Mouse (Mus musculus) neural tube, embryonic 13.5 days (tissue): ENCODE measurements around the gene Dnajb2. TPM values are rescaled to one million over a fixed set of nuclear protein-coding genes. Genes with fewer than 3 reads are reported as not detected.
A peak's percentile ranks its signal among the peaks of the same experiment; 100 is the strongest.

Experiments
- ATAC-seq: fragments of 200-750 bp; cut with Nextera tagmentation; 2 replicates; pipeline ENCODE4 v1.8.0; 2017; ENCODE audit warnings: low read depth, mild to moderate bottlenecking, moderate TSS enrichment, moderate library complexity
- H3K27ac ChIP-seq: fragments of 300-500 bp; sonication (generic); replicated peaks from 2 replicates; pipeline ENCODE4 v1.5.1; 2015; ENCODE audit warnings: moderate library complexity, mild to moderate bottlenecking, inconsistent platforms
- H3K27me3 ChIP-seq: fragments of 300-500 bp; sonication (generic); 2 replicates; pipeline ENCODE4 v1.6.1; 2015; ENCODE audit warnings: mild to moderate bottlenecking, inconsistent platforms
- H3K36me3 ChIP-seq: fragments of 300-500 bp; sonication (generic); 2 replicates; pipeline ENCODE4 v1.6.1; 2015; ENCODE audit warnings: mild to moderate bottlenecking, inconsistent platforms
- H3K4me1 ChIP-seq: fragments of 300-500 bp; sonication (generic); replicated peaks from 2 replicates; pipeline ENCODE4 v1.6.1; 2015; ENCODE audit warnings: inconsistent platforms
- H3K4me2 ChIP-seq: fragments of 300-500 bp; sonication (generic); 2 replicates; pipeline ENCODE4 v1.6.1; 2015; ENCODE audit warnings: inconsistent platforms, mild to moderate bottlenecking, moderate library complexity
- H3K4me3 ChIP-seq: fragments of 300-500 bp; sonication (generic); 2 replicates; pipeline ENCODE4 v1.5.1; 2015; ENCODE audit warnings: mild to moderate bottlenecking, inconsistent platforms
- H3K9ac ChIP-seq: fragments of 300-500 bp; sonication (generic); 2 replicates; pipeline ENCODE4 v1.6.1; 2015; ENCODE audit warnings: moderate library complexity, mild to moderate bottlenecking, inconsistent platforms
- H3K9me3 ChIP-seq: fragments of 300-500 bp; sonication (generic); 2 replicates; pipeline ENCODE4 v1.6.1; 2016; ENCODE audit warnings: inconsistent platforms
- WGBS: fragments of 180-500 bp; shearing (Covaris S2); methylation state at CpG from one replicate; pipeline ENCODE4 v1.1.7; 2015; 5-methylcytosine and 5-hydroxymethylcytosine counted together
- polyA plus RNA-seq: library from polyadenylated mRNA; unstranded; fragments of >200 nt; fragmentation: Nextera tagmentation; extraction: Ambion mirVana; gene quantifications from 2 replicates; pipeline ENCODE4 v1.2.1, GENCODE M21; 2015

The Dnajb2 gene
- polyA plus RNA-seq, 1 experiment from 2014 or later, result 68.2 TPM

DNA sequence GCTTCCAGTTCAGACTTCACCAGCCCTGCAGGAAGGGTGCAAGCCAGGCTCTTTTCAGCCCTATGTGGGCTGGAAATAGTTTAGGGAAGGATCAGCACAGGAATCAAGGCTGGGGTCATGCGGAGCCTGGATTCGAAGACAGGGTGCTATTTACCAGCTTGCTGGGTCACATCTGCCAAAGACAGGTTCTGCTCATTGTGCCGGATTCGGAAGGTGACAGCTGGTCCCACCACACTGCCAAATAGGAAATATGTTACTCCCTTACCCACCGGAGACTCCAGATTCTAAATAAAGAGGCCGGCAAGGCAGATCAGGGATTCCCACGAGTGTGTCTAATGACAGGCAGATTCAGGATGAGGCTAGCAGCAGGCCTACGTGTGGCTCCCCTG is 18.4 kb downstream of the Dnajb2 start:
- Histone ChIP-seq H3K9ac (no peak overlapping the region), H3K4me1 (peaks cover 18% of the 10 kb centered on the region), H3K27me3 (peaks cover 13% of the 10 kb centered on the region), H3K4me2 (no peak overlapping the region), H3K9me3 (no peaks in the 10 kb centered on the region), H3K4me3 (no peak overlapping the region), H3K36me3 (no peaks in the 10 kb centered on the region), H3K27ac (peak overlapping the region; percentile 46; the same call in 1 of the 2 replicates)
- ATAC-seq, result no peak
- WGBS, result 46% methylated on average over 8 of the region's 8 CpGs

GRCm38 (mm10) chr1:75255516-75256046 is 19.4 kb downstream of the Dnajb2 start:
- Histone ChIP-seq H3K36me3 (no peaks in the 10 kb centered on the region), H3K9me3 (no peaks in the 10 kb centered on the region), H3K27me3 (peaks cover 22% of the 10 kb centered on the region), H3K4me3 (no peak overlapping the region), H3K4me1 (peaks cover 17% of the 10 kb centered on the region), H3K4me2 (no peak overlapping the region), H3K9ac (no peak overlapping the region), H3K27ac (no peak overlapping the region)
- no peak for ATAC-seq
- 69% methylated on average over 10 of the region's 10 CpGs for WGBS

DNA sequence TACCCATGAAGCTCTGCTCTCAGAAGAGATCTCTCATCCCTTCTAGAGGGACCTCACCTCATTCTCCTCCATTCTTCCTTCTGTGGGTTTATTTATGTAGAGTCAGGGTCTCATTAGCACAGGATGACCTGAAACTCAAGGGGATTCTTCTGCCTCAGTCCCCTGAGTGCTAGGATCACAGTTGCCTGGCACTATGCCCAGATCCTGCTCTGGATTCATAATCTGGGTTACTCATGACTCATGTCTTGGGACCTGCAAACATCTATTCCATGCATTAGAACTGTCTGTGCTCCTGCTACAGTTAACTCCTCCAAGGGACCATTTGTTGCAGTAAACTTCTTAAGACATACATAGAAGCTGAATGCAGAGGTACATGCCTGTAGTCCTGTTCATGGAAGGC is 25.1 kb downstream of the Dnajb2 start:
- Histone ChIP-seq H3K4me1 (peaks cover 20% of the 10 kb centered on the region), H3K9ac (no peak overlapping the region), H3K27ac (no peak overlapping the region), H3K36me3 (no peaks in the 10 kb centered on the region), H3K27me3 (peaks cover 70% of the 10 kb centered on the region), H3K4me3 (no peak overlapping the region), H3K4me2 (no peak overlapping the region), H3K9me3 (no peaks in the 10 kb centered on the region)
- ATAC-seq, result no peak

- Histone ChIP-seq H3K36me3 (no peaks in the 10 kb centered on the region), H3K27me3 (peaks cover 80% of the 10 kb centered on the region), H3K27ac (0 out of 2 replicates have a peak overlapping the region, but pooled peaks have one; percentile 9), H3K9ac (peak overlapping the region; percentile 76), H3K4me2 (peak overlapping the region; percentile 68), H3K4me1 (peaks cover 20% of the 10 kb centered on the region), H3K9me3 (no peaks in the 10 kb centered on the region), H3K4me3 (peak overlapping the region; percentile 54)
- peak; percentile 58 for ATAC-seq
- under 1% methylated on average over 40 of the region's 40 CpGs for WGBS
These were observed 27.1 kb downstream of the Dnajb2 start for GRCm38 (mm10) chr1:75262969-75263951.

- Histone ChIP-seq H3K9ac (peak within 1 kb of the TSS; percentile 76), H3K9me3 (no peaks in the 10 kb centered on the region), H3K4me2 (peak within 1 kb of the TSS; percentile 68), H3K36me3 (no peaks in the 10 kb centered on the region), H3K27ac (0 out of 2 replicates have a peak within 1 kb of the TSS, but pooled peaks have one; percentile 9), H3K4me3 (peak within 1 kb of the TSS; percentile 54), H3K4me1 (peaks cover 20% of the 10 kb centered on the region), H3K27me3 (peaks cover 87% of the 10 kb centered on the region)
- peak; percentile 88 for ATAC-seq
- 11% methylated on average over 32 of the region's 32 CpGs for WGBS
These were observed 28.1 kb downstream of the Dnajb2 start, which contains the start of gene Ptprn for GRCm38 (mm10) chr1:75264091-75264880. Gene Ptprn (minus strand): TSS chr1:75264502.

- Histone ChIP-seq H3K4me1 (peaks cover 16% of the 10 kb centered on the region), H3K27me3 (peaks cover 49% of the 10 kb centered on the region), H3K9me3 (no peaks in the 10 kb centered on the region), H3K27ac (peak overlapping the region; percentile 46), H3K4me2 (peak overlapping the region; percentile 52), H3K9ac (peak overlapping the region; percentile 70), H3K36me3 (no peaks in the 10 kb centered on the region), H3K4me3 (peak overlapping the region; percentile 41)
- ATAC-seq, result peak; percentile 76
- WGBS, result 5% methylated on average over 23 of the region's 23 CpGs
These were observed 41.3 kb downstream of the Dnajb2 start for GRCm38 (mm10) chr1:75277195-75278188.

- Histone ChIP-seq H3K36me3 (no peaks in the 10 kb centered on the region), H3K4me2 (peak within 1 kb of the TSS; percentile 52), H3K27me3 (peaks cover 45% of the 10 kb centered on the region), H3K4me3 (peak within 1 kb of the TSS; percentile 41), H3K9me3 (no peaks in the 10 kb centered on the region), H3K27ac (peak within 1 kb of the TSS; percentile 46), H3K4me1 (peaks cover 16% of the 10 kb centered on the region), H3K9ac (peak within 1 kb of the TSS; percentile 70)
- 4% methylated on average over 13 of the region's 13 CpGs for whole genome bisulfite sequencing
- ATAC-seq, result peak; percentile 77
These were observed 42.0 kb downstream of the Dnajb2 start, which contains the start of gene Resp18 for GRCm38 (mm10) chr1:75278228-75278627. Gene Resp18 (minus strand): TSS chr1:75278415.

GRCm38 (mm10) chr1:75283017-75283416 is 46.8 kb downstream of the Dnajb2 start:
- 64% methylated on average over 5 of the region's 5 CpGs for WGBS
- Histone ChIP-seq H3K36me3 (no peaks in the 10 kb centered on the region), H3K9ac (no peak overlapping the region), H3K9me3 (no peaks in the 10 kb centered on the region), H3K27me3 (peaks cover 11% of the 10 kb centered on the region), H3K4me3 (no peak overlapping the region), H3K4me2 (no peak overlapping the region), H3K27ac (no peak overlapping the region), H3K4me1 (peaks cover 7% of the 10 kb centered on the region)
- ATAC-seq, result no peak

- peaks cover 22% of the 10 kb centered on the region for H3K4me1 ChIP-seq
- H3K4me2 ChIP-seq, result no peak overlapping the region
- H3K9me3 ChIP-seq, result no peaks in the 10 kb centered on the region
- H3K27me3 ChIP-seq, result no peaks in the 10 kb centered on the region
- H3K36me3 ChIP-seq, result no peaks in the 10 kb centered on the region
- no peak overlapping the region for H3K4me3 ChIP-seq
- no peak overlapping the region for H3K9ac ChIP-seq
- no peak overlapping the region for H3K27ac ChIP-seq
- no peak for ATAC-seq
- WGBS, result 87% methylated on average over 7 of the region's 7 CpGs
These were observed 48.7 kb downstream of the Dnajb2 start for GRCm38 (mm10) chr1:75284911-75285310.

- Histone ChIP-seq H3K4me2 (peak overlapping the region; percentile 28), H3K9ac (peak overlapping the region; percentile 36; the same call in 1 of the 2 replicates), H3K27me3 (no peaks in the 10 kb centered on the region), H3K4me3 (no peak overlapping the region), H3K27ac (peak overlapping the region; percentile 94), H3K9me3 (no peaks in the 10 kb centered on the region), H3K4me1 (peaks cover 34% of the 10 kb centered on the region), H3K36me3 (no peaks in the 10 kb centered on the region)
- WGBS, result 3% methylated on average over 7 of the region's 7 CpGs
- peak; percentile 91 for ATAC-seq
These were observed 53.2 kb downstream of the Dnajb2 start for GRCm38 (mm10) chr1:75289376-75289775.
